Mouse (Mus musculus) ZHBTc4 (cell line): ENCODE measurements at regions not wholly inside any gene's neighbourhood (a gene's known extent, or its start where the extent isn't known, plus 50 kb on each side); places are given as distances from the start of the nearest gene placed in this dataset.
A peak's percentile ranks its signal among the peaks of the same experiment; 100 is the strongest.

Experiments used
- DNase-seq: peaks from one replicate; pipeline ENCODE4 v3.0.0-alpha.2; 2011; ENCODE audit warnings: low read depth, low spot score

DNA sequence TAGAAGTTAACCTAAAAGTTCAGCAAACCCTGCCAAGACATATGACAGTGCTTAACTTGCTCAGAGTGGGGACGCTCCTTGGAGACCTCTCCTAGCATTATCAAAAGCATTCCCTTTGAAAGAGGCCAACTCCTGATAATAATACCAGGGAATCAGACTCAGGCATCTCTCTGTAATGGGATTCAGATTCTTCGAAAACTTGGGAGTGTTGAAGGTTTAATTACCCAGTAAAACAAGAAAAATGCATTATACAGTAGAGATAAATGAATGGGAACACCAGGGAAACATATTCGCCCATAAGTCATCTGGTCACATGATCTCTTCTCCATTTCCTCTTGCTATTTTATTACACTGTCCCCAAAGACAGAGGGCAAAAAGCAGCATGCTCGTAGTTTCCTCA, 274.3 kb upstream of the BC052040 start:
- DNase-seq: no peak

DNA sequence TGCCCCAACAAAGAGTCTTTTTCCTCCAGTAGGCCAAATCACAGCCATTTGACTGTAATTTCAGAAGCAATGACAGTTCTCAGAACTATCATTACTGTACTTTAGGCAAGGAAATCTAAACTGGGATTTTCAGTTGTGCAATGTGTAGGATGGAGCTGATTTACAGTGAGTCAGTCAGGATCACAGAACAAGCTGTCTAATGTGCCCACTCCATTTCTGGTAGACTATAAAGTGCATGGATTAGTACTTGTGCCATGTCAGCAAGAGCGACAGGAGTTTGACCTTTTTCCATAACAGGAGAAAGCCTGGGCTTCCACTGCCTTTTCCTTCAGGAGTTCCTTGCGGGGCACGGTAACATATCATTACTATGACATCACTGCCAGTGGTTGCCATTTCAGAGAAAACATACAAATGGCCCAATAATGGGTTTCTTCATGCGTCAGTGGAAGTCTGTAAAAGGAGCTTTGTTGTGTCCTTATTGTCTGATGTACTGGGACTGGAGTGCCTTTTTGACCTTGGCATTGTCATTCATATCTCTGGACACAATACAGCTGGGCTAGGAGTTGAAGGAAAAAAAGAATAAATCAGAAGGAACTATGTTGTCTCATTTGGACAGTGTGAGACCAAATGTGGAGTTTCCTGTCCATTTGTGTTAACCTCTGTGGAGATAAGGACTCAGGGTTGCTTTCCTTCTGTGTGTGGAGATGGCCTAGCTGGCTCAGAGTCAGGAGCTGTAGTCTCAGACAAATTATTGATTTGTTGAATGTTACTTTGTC, 271.5 kb upstream of the BC052040 start:
- peak; percentile 40 for DNase-seq

DNA sequence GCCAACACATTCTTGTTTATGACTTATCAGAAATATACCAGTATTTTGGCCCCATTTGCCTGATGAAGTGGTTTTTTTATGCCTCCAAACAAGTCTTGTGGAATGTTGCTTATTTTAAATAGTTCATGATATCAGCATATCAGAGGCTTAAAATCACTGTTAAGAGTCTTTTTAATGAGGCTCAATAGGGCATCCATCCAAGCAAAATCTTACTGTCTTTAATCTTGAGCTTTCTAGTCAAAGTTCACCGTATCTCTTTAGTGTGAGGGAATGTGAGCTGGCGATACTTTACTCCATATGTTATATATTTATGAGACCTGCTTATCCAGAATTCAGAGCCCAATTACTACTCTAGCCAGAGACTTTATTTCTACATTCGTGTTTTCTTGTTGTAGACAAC, 263.0 kb upstream of the BC052040 start:
- DNase-seq: no peak

DNA sequence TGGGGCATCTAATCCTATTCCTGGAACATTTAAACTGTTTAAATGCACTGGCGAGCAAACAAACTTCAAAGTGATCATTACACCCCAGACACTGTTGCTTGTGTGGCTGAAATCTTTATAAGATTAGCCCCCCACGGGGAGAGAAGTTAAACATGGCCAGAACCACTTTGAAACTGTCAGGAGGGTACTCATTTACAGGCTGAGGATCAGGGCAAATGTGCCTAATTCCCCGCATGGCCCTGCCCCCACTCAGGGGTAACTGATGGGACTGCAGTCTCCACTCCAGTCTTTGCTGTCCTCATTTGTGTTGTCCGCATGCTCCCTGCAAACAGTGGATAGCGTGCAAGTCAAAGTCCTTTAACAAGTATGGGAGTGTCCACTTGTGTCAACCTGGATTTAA, 258.9 kb upstream of the BC052040 start:
- DNase-seq: no peak

DNA sequence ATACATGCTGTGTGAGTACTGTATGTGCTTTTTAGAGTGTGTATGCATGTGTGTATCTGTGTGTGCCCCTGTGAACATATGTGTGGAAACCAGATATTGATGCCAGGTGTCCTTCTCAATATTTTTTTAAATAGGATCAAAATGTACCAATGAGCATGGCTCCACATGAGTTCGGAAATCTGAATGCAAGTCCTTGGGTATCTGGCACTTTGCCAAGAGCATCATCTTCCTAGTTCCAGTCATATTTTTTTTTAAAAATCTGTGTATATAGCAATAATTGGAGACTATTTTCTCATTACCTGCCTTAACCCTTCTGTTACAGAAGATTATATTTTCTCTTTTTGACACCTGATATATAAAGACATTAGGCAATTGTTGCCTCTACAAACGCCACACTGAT, 255.0 kb upstream of the BC052040 start:
- no peak for DNase-seq

DNA sequence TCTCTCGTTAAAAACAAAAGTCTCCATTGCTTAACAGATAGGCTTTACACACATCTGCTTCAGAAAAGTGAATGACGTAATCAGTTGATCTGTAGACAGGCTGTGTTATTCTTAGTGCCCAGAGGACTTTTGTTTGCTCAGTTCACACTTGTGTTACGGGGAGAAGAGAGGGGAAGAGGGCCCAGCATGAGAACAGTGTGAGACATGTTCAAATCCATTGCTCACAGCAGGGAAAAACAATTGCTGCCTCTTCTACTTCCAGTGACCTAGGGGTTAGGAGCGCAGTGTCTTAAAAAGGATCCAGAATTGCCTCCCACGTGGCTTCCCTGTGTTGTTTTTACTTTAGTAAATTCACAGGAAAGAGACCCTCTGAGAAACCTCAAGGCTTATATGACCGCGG, 243.3 kb upstream of the BC052040 start:
- DNase-seq: no peak

DNA sequence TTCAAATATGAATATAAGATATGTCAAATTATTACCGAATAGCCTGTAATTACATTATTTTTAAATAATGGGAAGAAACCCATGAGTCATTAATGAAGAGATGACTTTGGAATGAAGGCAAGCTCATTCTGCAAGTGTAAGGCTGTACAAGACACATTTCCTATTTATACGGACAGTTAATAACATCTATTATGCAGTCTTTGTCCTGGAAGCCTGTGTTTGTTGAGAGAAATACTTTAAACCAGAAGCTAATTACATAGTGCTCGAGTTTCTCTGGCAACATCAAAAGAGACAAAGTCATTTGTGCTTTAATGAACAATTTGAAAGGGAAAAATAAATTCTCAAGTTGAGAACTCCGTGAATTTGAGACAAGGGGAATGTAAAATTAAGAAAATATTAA, 242.5 kb upstream of the BC052040 start:
- DNase-seq: no peak

DNA sequence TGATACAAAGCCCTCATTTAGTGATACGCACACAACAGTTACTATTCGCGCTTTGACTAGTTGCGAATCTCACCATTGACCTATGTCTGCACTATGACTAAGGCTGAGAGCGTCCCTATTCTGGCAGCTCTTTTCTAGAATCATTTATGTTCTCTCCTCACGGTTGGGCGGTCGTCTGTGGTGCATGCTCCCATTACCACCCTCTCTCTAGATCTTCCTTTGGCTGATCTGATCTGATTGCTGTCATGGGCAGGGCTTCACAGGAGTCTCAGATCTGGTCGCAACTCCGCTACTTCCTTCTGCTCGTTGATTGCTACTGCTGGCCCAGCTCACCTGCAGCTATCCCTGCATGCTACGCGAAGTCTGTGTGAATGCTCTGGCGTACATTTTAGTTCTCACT, 239.2 kb upstream of the BC052040 start:
- no peak for DNase-seq

DNA sequence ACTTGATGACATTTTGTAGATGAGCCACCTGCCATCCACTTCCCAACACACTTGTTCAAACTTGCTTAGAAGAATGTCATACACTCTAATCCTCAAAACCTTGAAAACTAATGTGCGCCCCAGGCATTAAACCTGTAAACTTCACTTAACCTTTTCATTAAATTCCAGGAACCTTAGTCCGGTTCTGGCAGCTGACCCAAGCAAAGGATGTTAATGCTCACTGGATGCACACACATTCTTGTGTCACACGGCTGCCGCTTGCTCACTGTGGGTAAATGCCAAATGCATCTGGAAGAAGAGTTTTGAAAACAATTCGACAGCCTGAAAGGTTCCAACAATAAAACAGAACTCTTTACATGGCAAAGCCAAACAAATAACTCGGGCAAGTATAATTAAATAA, 235.0 kb upstream of the BC052040 start:
- no peak for DNase-seq

DNA sequence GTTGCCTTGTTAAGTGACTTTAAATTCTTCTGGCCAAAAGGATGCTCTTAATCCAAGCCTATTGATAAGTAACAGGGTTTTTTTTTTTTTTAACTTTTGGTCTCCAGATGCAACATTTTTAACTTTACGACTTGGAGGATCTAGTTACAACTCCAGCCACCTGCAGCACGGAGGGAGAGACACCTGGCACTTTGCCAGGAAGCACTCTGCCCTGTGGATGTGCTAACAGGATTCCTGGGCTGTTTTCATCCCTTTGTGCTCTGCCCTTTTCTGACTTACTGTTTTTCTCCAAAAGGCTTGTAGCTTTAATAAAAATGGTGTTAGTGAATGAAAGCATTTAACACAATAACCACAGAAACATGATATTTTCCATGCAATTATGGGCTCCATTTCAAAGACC, 233.3 kb upstream of the BC052040 start:
- DNase-seq: peak; percentile 17

DNA sequence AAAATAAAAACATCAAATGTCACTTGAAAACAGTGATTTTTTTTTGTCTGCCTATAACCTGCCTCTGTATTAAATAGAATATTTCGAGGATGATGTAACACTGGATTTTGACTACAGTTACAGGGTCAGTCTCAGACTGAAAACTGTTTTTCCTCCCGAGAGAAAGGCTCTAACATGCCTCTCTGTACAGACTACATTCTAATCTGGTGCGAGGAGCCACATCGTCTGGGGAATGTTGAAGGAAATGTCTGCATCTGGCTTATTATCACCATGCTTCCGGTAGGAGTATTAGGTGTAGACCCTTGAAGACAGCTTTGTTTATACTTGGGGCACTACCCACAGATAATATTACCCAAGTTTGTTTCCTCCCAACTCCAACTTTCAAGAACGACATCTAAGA, 210.4 kb upstream of the BC052040 start:
- DNase-seq: no peak

DNA sequence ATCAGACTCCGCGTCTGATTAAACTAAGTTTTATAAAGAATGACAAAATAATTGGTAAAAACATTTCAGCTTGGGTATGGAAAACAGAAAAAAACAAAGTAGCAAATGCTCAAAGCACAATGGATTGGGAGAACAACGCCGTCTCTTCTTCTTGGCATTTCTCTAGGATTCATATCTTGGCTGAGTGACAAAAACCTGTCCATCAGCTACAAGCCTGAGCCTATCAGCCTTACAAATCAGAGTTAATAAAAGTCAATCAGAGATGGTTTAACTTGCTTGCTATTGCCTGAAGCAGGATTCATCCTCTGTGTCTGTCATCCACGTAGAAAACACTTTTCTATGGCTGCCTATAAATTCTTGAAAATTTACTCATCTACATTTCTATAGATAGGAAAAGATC, 206.2 kb upstream of the BC052040 start:
- no peak for DNase-seq

DNA sequence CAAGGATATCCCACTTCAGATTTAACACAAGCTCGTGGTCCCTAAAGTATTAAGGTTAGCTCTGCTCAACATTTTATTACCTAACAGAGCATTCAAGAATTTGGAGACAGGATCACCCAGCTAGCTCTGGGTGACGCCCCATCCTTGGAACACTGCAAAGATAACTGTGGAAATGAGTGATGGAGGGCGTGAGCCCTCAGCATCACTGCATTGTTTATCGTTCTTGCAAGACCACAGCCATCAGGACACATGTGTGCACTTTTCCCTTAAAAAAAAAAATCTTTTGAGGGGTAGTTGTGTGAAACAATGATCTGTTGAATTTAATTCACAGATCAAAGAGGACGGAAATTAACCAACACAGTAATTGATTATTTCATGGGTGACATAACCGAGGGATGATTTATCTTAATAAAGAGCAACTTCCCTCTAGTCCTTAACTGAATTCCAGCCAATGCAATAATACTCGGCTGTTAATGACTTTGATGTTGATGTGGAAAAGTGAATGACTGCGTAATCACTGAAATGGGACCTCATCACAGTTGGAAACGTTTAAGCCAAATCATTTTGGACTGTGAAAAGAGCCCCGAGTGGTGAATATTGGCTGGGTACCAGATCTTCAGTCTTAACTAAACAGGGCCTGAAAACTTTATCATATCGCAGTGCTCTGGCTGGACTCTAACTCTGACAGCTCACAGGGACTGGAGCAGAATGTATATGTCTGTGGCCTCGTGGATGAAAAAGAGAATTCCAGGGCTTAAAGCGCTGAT, 196.9 kb upstream of the BC052040 start:
- DNase-seq: no peak

DNA sequence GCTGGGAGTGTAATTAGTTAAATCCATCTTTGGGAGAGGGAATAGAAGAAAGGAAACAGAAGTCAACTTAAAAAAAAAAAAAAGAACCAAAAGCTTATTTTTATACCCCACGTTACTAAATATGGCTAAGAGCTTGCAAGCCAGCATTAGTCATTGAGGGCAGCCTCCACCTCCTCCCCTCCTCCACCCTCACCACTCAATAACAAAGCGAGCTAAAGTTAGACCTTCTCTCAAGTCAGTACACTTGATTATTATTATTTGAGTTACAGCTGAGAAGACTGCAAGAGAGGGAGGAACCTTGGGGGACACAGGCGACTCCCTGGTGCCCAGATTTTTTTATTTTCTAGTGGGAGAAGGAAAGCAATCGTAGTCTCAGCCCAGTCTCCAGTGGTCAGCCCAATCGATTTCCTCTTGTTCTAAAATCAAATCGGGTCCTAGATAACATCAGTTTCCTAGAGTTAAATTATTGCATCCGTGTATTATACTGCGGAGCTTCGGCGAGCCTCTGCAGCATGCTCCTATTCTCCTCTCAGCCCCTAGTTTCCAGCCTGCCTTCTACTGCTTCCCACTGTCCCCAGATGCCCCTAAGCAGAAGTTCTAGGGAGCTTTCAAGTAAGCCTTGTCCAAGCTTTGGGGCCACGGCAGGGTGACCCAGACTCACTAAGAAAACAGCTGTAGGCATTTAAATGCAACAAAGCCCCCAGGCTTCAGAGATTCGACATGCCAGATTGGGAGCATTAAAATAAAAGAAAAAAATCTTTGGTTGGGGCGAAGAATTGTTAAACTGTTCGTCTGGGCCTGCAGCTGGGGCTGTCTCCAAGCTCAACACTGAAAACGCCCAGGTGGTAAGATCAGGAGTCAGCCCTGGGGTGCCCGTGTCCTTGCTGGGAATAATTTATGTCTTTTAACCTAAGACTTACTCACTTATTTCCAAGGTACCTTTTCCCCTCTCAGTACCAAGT, 196.0 kb upstream of the BC052040 start:
- no peak for DNase-seq

DNA sequence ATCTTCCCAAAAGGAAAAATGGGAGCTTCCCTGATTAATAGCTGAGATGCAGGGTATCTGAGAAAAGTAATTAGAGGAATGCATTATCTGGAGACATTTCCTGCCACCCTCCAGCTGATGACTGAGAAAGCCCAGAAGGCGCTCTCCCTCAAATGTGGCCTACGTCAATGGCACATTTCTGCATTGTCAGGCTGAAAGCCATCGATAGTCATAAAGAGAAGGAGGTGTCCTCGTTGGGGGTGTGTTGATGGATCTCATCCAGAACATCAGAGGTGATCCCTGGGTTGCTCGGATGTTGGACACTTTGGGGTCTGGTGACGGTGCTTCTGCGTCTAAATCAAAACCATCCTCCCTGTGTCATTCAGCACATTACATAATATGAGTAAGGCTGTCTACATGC, 189.9 kb upstream of the BC052040 start:
- DNase-seq: no peak

DNA sequence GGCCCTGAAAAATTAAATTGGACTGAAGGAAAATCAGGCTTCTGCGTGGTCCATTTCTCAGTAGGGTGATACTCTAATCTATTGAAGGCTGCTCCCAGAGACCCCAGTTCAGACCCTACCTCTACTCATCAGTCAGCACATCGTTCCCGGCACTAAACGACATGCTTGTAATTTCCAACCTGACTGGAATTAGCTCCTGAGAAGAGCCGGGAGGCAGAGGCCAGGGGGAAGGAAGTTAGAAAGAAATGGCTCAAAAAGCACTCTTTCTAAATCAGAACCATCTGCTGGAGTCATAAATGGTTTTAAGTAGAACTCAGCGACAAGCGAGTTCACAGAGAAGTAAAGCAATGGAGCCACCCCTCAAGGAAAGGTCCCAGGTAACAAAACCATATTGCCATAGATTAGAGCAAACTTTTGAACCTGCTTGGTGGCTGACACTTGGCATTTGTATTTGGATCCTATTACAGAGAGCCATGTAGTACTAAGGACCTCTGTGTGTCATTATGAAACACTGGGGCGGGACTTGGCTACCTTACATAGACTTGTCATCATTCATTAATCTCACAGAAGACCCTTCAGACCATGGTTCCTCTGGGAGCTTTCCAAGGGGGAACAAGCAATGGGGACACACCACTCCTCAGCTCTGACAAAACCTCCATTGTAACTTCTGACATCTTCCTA, 189.3 kb upstream of the BC052040 start:
- no peak for DNase-seq

DNA sequence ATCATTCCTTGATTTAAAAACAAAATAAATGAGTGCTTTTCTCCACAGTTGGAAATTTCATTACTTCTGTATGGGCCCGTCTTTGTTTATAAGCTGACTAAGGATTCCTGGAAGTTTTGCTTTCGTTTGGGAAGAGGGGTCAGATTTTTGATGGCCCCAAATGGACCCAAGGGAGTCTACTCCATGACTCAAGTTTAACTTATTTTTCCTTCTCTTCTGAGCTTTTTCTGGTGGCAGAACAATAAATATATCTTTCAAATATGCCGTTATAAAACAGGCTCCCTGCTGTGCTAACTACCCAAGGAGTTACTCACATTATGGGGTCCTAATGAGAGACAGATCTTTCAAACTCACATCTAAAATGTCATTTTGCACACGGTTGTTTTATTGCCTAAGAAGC, 187.4 kb upstream of the BC052040 start:
- no peak for DNase-seq

DNA sequence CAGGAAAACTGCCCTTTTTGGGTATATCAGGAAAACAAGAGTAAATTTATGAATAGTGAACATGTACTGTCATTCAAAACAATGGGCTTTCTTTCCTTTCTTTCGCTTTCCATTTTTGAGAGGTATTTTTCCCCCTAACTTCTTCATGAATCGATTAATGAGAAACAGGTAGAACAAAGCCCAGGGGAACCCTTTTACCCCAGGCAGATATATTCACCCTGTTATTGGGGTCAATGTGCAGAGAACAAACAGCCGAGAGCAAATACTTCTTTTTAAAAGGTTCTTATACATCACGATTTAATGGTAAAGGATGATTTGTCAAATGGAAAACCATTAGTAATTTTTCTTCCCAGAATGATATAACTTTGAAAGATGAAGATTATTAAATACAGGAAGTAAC, 183.0 kb upstream of the BC052040 start:
- no peak for DNase-seq

DNA sequence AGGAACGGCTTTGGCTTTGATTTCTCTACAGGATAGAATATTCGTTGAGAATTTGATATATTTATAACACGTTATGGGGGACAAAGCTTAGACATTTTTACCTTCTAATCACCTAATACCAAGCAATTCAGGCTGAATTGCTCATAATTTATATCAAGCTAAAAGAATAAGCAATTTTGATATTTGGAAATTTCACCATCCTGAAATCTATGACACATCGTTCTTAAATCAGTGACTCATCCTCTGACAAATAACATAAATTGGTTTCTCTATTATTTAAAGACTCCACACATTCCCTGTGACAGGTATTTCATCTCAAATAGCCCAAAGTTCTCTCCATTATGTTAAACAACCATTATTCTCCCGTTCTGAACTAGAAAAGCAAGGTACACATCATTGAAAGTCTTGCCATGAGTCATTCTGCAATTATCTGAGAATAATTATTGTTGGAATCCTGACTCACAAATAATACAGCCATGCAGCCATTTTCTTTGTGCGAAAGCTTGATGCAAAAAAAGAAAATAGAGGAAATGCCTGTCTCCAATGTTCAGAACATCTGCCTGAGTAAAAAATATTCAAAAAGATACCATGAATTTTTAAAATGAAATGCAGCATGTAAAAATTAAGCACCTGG, 182.3 kb upstream of the BC052040 start:
- DNase-seq: no peak

DNA sequence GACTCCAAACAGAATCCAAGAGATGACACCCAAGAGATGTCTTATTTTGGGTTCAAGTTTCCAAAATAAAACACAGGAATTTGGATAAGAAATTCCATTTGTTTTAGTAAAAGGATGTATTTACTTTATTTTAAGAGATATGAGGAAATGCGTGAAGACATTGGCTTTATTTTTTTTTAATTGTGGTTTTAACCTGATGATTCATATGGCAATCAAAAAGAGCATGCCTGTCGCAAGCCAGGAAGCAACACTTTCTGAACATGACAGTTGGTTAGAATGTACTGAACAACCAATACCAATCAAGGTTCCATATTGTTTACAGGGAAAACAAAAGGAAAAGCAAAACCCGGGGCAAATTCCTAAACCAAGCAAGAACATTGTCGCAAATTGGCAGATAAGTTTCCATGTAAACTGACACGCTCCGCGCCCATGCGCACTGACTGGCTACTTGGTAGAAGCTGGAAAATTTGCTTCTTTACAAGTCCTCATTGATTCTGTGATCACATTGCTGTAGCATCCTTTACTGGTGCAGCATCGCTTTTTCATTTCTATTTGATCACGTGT, 181.4 kb upstream of the BC052040 start:
- DNase-seq: no peak

DNA sequence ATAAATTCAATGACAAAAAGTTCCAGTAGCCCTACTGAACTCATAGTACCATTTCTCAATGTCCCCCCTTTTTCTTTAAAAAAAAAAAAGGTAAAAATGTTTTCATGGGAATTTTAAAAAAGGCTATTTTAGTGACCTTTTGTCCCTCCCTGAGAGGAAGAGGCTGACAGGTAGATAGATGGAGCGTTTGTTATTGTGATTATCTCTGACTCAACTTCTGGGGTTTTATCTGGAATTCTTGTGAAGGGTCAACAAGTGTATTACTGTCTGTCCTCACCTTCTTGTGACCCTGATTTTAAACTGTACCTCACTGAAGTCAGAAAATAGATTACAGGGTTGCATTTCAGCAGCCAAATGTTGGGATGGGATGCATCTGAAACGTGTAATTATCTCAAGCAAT, 179.3 kb upstream of the BC052040 start:
- no peak for DNase-seq
